ENCODE assay signal across 16 mouse cellular contexts in genomic region chr14:21892341-21892659, GRCm38 (mm10). TPM values are rescaled to one million over a fixed set of nuclear protein-coding genes. Genes with fewer than 3 reads are reported as not detected.
DNase-seq lines count a peak whose midpoint lies in the region; ATAC-seq and TF ChIP-seq lines count a peak whose summit lies in the region.
"Had no signal": no experiment of that assay in that cellular context is flagged by ENCODE, and none has a peak within 500 bp of the region (broad histone marks: within the 10 kb centered on the region; RNA-seq: fewer than 3 reads in every experiment).

No protein-coding gene starts in this region.

- H3K36me3 ChIP-seq in kidney, embryonic 16.5 days (ENCODE audit: insufficient read depth, low read length) = no peaks in the 10 kb centered on the region
- no peaks in the 10 kb centered on the region for H3K36me3 ChIP-seq in kidney, adult 2 months (ENCODE audit: control insufficient read depth, insufficient read depth, low read length)
- H3K36me3 ChIP-seq in neural tube, embryonic 12.5 days = no peaks in the 10 kb centered on the region
- H3K36me3 ChIP-seq: liver, embryonic 12.5 days had no signal

- H3K4me1 ChIP-seq in kidney, embryonic 16.5 days (ENCODE audit: insufficient read depth, low read length) = peaks cover 19% of the 10 kb centered on the region
- H3K4me1 ChIP-seq in kidney, adult 2 months (ENCODE audit: control insufficient read depth, insufficient read depth, low read length) = no peaks in the 10 kb centered on the region
- H3K4me1 ChIP-seq in neural tube, embryonic 12.5 days = peaks cover 12% of the 10 kb centered on the region
- H3K4me1 ChIP-seq: liver, embryonic 12.5 days had no signal

- no peaks in the 10 kb centered on the region for H3K27me3 ChIP-seq in kidney, embryonic 16.5 days (ENCODE audit: insufficient read depth, low read length)
- no peaks in the 10 kb centered on the region for H3K27me3 ChIP-seq in kidney, adult 2 months (replicated peaks; ENCODE audit: control insufficient read depth, insufficient read depth, low read length)
- peaks cover 9% of the 10 kb centered on the region; the same call in 1 of the 2 replicates for H3K27me3 ChIP-seq in neural tube, embryonic 12.5 days (replicated peaks)
- H3K27me3 ChIP-seq: liver, embryonic 12.5 days had no signal

- H3K4me2 ChIP-seq in kidney, embryonic 16.5 days (replicated peaks; ENCODE audit: low read depth, low read length) = peak overlapping the region; percentile 22
- H3K4me2 ChIP-seq in neural tube, embryonic 12.5 days (replicated peaks) = peak overlapping the region; percentile 52
- H3K4me2 ChIP-seq: liver, embryonic 12.5 days had no signal

- 25% methylated on average over 6 of the region's 6 CpGs for WGBS in kidney, embryonic 16.5 days
- WGBS in kidney, adult 2 months = 73% methylated on average over 6 of the region's 6 CpGs
- WGBS in neural tube, embryonic 12.5 days = 17% methylated on average over 6 of the region's 6 CpGs

- no peak overlapping the region for H3K4me3 ChIP-seq in kidney, embryonic 16.5 days (ENCODE audit: low read length)
- no peak overlapping the region for H3K4me3 ChIP-seq in kidney, adult 2 months (ENCODE audit: insufficient read depth, low read depth, low read length)
- no peak overlapping the region for H3K4me3 ChIP-seq in neural tube, embryonic 12.5 days
- H3K4me3 ChIP-seq: erythroblast, embryonic 14.5 days; liver, embryonic 12.5 days; megakaryocyte, embryonic 14.5 days had no signal

- peak; percentile 60 for DNase-seq in heart, adult 11 months
- DNase-seq in heart, postnatal 25 days (ENCODE audit: low spot score) = no peak
- no peak for DNase-seq in kidney, adult 2 months
- no peak for DNase-seq in thymus, postnatal 25 days
- no peak for DNase-seq in embryo, embryonic 10.5 days (ENCODE audit: low spot score)
- DNase-seq: cerebellum, adult 9-11 months; forebrain, postnatal 0 days; kidney, postnatal 25 days; spleen, adult 18-20 months had no signal

- intact Hi-C loops in heart, postnatal 25 days (cut with DNase I) = no loop called here

- no peak for TF ChIP-seq POLR2A in kidney, adult 2 months (IDR thresholded peaks at IDR 0.05; ENCODE audit: low read depth, low read length)

- H3K27ac ChIP-seq in kidney, embryonic 16.5 days (ENCODE audit: low read length) = no peak overlapping the region
- H3K27ac ChIP-seq in kidney, adult 2 months (ENCODE audit: insufficient read depth, low read depth, low read length) = no peak overlapping the region
- no peak overlapping the region for H3K27ac ChIP-seq in neural tube, embryonic 12.5 days
- H3K27ac ChIP-seq: gastrocnemius, adult 2 months; liver, embryonic 12.5 days had no signal

- 0 out of 2 replicates have a peak overlapping the region, but pooled peaks have one; percentile 2 for H3K9ac ChIP-seq in kidney, embryonic 16.5 days (replicated peaks; ENCODE audit: low read length)
- no peak overlapping the region for H3K9ac ChIP-seq in neural tube, embryonic 12.5 days
- H3K9ac ChIP-seq: forebrain, postnatal 0 days; liver, embryonic 12.5 days had no signal

- peaks cover 6% of the 10 kb centered on the region; the same call in 1 of the 2 replicates for H3K9me3 ChIP-seq in kidney, embryonic 16.5 days (ENCODE audit: low read length)
- no peaks in the 10 kb centered on the region for H3K9me3 ChIP-seq in neural tube, embryonic 12.5 days
- H3K9me3 ChIP-seq: liver, embryonic 12.5 days had no signal

- no peak for ATAC-seq in kidney, embryonic 16.5 days (ENCODE audit: low FRiP score, low TSS enrichment)
- ATAC-seq in neural tube, embryonic 12.5 days (ENCODE audit: low FRiP score, low read depth) = no peak; the same call in 1 of the 2 replicates
- ATAC-seq in erythroid progenitor cell, adult 5-6 weeks (replicated peaks; ENCODE audit: low FRiP score, poor library complexity, severe bottlenecking) = no peak
- ATAC-seq: liver, embryonic 12.5 days had no signal

- TF ChIP-seq CTCF in kidney, adult 2 months (conservative IDR thresholded peaks at IDR 0.05; ENCODE audit: insufficient read depth, insufficient read length, low read depth, low read length) = no peak

RNA-seq across cellular contexts. Expression of gene Comtd1, which starts 43.5 kb away (rescaled TPM):
- total RNA-seq in heart, postnatal 25 days (2021) = 1 to 10 TPM; 7.5 to 9.5 TPM
- polyA plus RNA-seq in kidney, embryonic 16.5 days (2015; fragmentation: Nextera tagmentation; extraction: Ambion mirVana) = 30.8 and 36.2 TPM in 2 replicates
- 30.3 and 35.2 TPM in 2 replicates for polyA plus RNA-seq in kidney, adult 2 months (2012; rRNA removed)
- polyA plus RNA-seq in neural tube, embryonic 12.5 days (2016; fragmentation: Nextera tagmentation; extraction: Ambion mirVana) = 15.0 and 19.6 TPM in 2 replicates
- 1.4 and 10.9 TPM in 2 replicates for total RNA-seq in erythroid progenitor cell, adult 5-6 weeks (2015; ENCODE audit: low replicate concordance)
- 10.0 and 12.7 TPM in 2 replicates for total RNA-seq in erythroid progenitor cell, adult 5-6 weeks (2017; ENCODE audit: low replicate concordance)
